Mouse (Mus musculus): ENCODE results near the gene Ulk4. TPM values are rescaled to one million over a fixed set of nuclear protein-coding genes. Genes with fewer than 3 reads are reported as not detected.
A peak's percentile ranks its signal among the peaks of the same experiment; 100 is the strongest.
"Not testable (repeated sequence)": the region's sequence is repeated elsewhere in the genome, so short reads cannot be mapped to it uniquely, and the experiment has no call there.

Ulk4 gene
- polyA plus RNA-seq, 1 experiment: 7.8 TPM

- TF ChIP-seq POLR2A (IDR thresholded peaks at IDR 0.05; ENCODE audit: borderline replicate concordance, extremely low read depth, insufficient read depth, insufficient read length, poor library complexity, severe bottlenecking) (no peak), CTCF (IDR thresholded peaks at IDR 0.05; ENCODE audit: borderline replicate concordance, extremely low read depth, insufficient read depth, insufficient read length) (peak; percentile 96)
- DNase-seq (ENCODE audit: low read depth): peak; percentile 82
Measured at GRCm38 (mm10) chr9:121215349-121216000, 61.5 kb downstream of the Ulk4 start.

GRCm38 (mm10) chr9:121212322-121212721, 64.7 kb downstream of the Ulk4 start:
- no peak for DNase-seq (ENCODE audit: low read depth)
- TF ChIP-seq POLR2A (IDR thresholded peaks at IDR 0.05; ENCODE audit: borderline replicate concordance, extremely low read depth, insufficient read depth, insufficient read length, poor library complexity, severe bottlenecking) (no peak), CTCF (IDR thresholded peaks at IDR 0.05; ENCODE audit: borderline replicate concordance, extremely low read depth, insufficient read depth, insufficient read length) (0 out of 2 replicates have a peak, but pooled peaks have one; percentile 6)

- DNase-seq (ENCODE audit: low read depth): no peak
- no peak for TF ChIP-seq CTCF (IDR thresholded peaks at IDR 0.05; ENCODE audit: borderline replicate concordance, extremely low read depth, insufficient read depth, insufficient read length)
- TF ChIP-seq POLR2A (IDR thresholded peaks at IDR 0.05; ENCODE audit: borderline replicate concordance, extremely low read depth, insufficient read depth, insufficient read length, poor library complexity, severe bottlenecking): no peak
Measured at GRCm38 (mm10) chr9:121205046-121205445, 72.0 kb downstream of the Ulk4 start.

GRCm38 (mm10) chr9:121204149-121204800, 72.7 kb downstream of the Ulk4 start:
- TF ChIP-seq CTCF (IDR thresholded peaks at IDR 0.05; ENCODE audit: borderline replicate concordance, extremely low read depth, insufficient read depth, insufficient read length) (no peak), POLR2A (IDR thresholded peaks at IDR 0.05; ENCODE audit: borderline replicate concordance, extremely low read depth, insufficient read depth, insufficient read length, poor library complexity, severe bottlenecking) (no peak)
- DNase-seq (ENCODE audit: low read depth): peak; percentile 56

- TF ChIP-seq POLR2A (IDR thresholded peaks at IDR 0.05; ENCODE audit: borderline replicate concordance, extremely low read depth, insufficient read depth, insufficient read length, poor library complexity, severe bottlenecking) (no peak), CTCF (IDR thresholded peaks at IDR 0.05; ENCODE audit: borderline replicate concordance, extremely low read depth, insufficient read depth, insufficient read length) (no peak)
Measured at GRCm38 (mm10) chr9:121203686-121204085, 73.3 kb downstream of the Ulk4 start.

GRCm38 (mm10) chr9:121199146-121199685, 77.8 kb downstream of the Ulk4 start:
- DNase-seq (ENCODE audit: low read depth): not testable (repeated sequence)

More at GRCm38 (mm10) chr9:121203686-121204085, 73.3 kb downstream of the Ulk4 start:
- no peak for DNase-seq (ENCODE audit: low read depth)

- TF ChIP-seq CTCF (IDR thresholded peaks at IDR 0.05; ENCODE audit: borderline replicate concordance, extremely low read depth, insufficient read depth, insufficient read length): no peak
- no peak for TF ChIP-seq POLR2A (IDR thresholded peaks at IDR 0.05; ENCODE audit: borderline replicate concordance, extremely low read depth, insufficient read depth, insufficient read length, poor library complexity, severe bottlenecking)
Measured at GRCm38 (mm10) chr9:121196473-121196872, 80.5 kb downstream of the Ulk4 start.

GRCm38 (mm10) chr9:121195106-121195505, 81.9 kb downstream of the Ulk4 start:
- no peak for DNase-seq (ENCODE audit: low read depth)
- TF ChIP-seq CTCF (IDR thresholded peaks at IDR 0.05; ENCODE audit: borderline replicate concordance, extremely low read depth, insufficient read depth, insufficient read length) (no peak), POLR2A (IDR thresholded peaks at IDR 0.05; ENCODE audit: borderline replicate concordance, extremely low read depth, insufficient read depth, insufficient read length, poor library complexity, severe bottlenecking) (no peak)

More at GRCm38 (mm10) chr9:121196473-121196872, 80.5 kb downstream of the Ulk4 start:
- DNase-seq (ENCODE audit: low read depth): no peak

- DNase-seq (ENCODE audit: low read depth): no peak
- TF ChIP-seq CTCF (IDR thresholded peaks at IDR 0.05; ENCODE audit: borderline replicate concordance, extremely low read depth, insufficient read depth, insufficient read length): no peak
- no peak for TF ChIP-seq POLR2A (IDR thresholded peaks at IDR 0.05; ENCODE audit: borderline replicate concordance, extremely low read depth, insufficient read depth, insufficient read length, poor library complexity, severe bottlenecking)
Measured at GRCm38 (mm10) chr9:121192601-121193370, 84.2 kb downstream of the Ulk4 start.

GRCm38 (mm10) chr9:121187811-121188210, 89.2 kb downstream of the Ulk4 start:
- no peak for TF ChIP-seq POLR2A (IDR thresholded peaks at IDR 0.05; ENCODE audit: borderline replicate concordance, extremely low read depth, insufficient read depth, insufficient read length, poor library complexity, severe bottlenecking)
- TF ChIP-seq CTCF (IDR thresholded peaks at IDR 0.05; ENCODE audit: borderline replicate concordance, extremely low read depth, insufficient read depth, insufficient read length): no peak
- DNase-seq (ENCODE audit: low read depth): no peak

- DNase-seq (ENCODE audit: low read depth): no peak
- no peak for TF ChIP-seq POLR2A (IDR thresholded peaks at IDR 0.05; ENCODE audit: borderline replicate concordance, extremely low read depth, insufficient read depth, insufficient read length, poor library complexity, severe bottlenecking)
- no peak for TF ChIP-seq CTCF (IDR thresholded peaks at IDR 0.05; ENCODE audit: borderline replicate concordance, extremely low read depth, insufficient read depth, insufficient read length)
Measured at GRCm38 (mm10) chr9:121185796-121186195, 91.2 kb downstream of the Ulk4 start.
